ENCODE assay signal across 9 mouse cellular contexts in genomic region chr1:189927644-189928043, GRCm38 (mm10). TPM values are rescaled to one million over a fixed set of nuclear protein-coding genes. Genes with fewer than 3 reads are reported as not detected.
DNase-seq lines count a peak whose midpoint lies in the region; ATAC-seq and TF ChIP-seq lines count a peak whose summit lies in the region.
"Had no signal": no experiment of that assay in that cellular context is flagged by ENCODE, and none has a peak within 500 bp of the region (broad histone marks: within the 10 kb centered on the region; RNA-seq: fewer than 3 reads in every experiment).

No protein-coding gene starts in this region.

- no peak overlapping the region for H3K27ac ChIP-seq in spleen, adult 2 months (ENCODE audit: insufficient read depth, low read length)
- H3K27ac ChIP-seq in embryonic facial prominence, embryonic 11.5 days (replicated peaks; ENCODE audit: low read depth, low read length), result no peak overlapping the region
- H3K27ac ChIP-seq in heart, postnatal 0 days (ENCODE audit: low read depth), result peak overlapping the region; percentile 90

- ATAC-seq in embryonic facial prominence, embryonic 11.5 days (replicated peaks; ENCODE audit: insufficient number of reproducible peaks, low FRiP score, low TSS enrichment, low read depth), result 0 out of 2 replicates have a peak, but pooled peaks have one; percentile 73
- peak; percentile 56 for ATAC-seq in heart, postnatal 0 days (ENCODE audit: insufficient read depth, low read depth)

- peak; percentile 54; the same call in 1 of the 2 replicates for TF ChIP-seq CTCF in spleen, adult 2 months (IDR thresholded peaks at IDR 0.05; ENCODE audit: extremely low read depth, insufficient read depth, insufficient read length, insufficient replicate concordance)
- TF ChIP-seq CTCF in heart, postnatal 0 days (IDR thresholded peaks at IDR 0.05; ENCODE audit: low read depth), result peak; percentile 90

- no peaks in the 10 kb centered on the region for H3K36me3 ChIP-seq in spleen, adult 2 months (ENCODE audit: control insufficient read depth, insufficient read depth, low read length)
- H3K36me3 ChIP-seq in embryonic facial prominence, embryonic 11.5 days (replicated peaks; ENCODE audit: control insufficient read depth, insufficient read depth, low read depth, low read length), result no peaks in the 10 kb centered on the region
- no peaks in the 10 kb centered on the region for H3K36me3 ChIP-seq in heart, postnatal 0 days (replicated peaks; ENCODE audit: control insufficient read depth, insufficient read depth, low read length)
- H3K36me3 ChIP-seq in megakaryocyte, embryonic 14.5 days (replicated peaks; ENCODE audit: low read length), result no peaks in the 10 kb centered on the region

- no peaks in the 10 kb centered on the region; the same call in 1 of the 2 replicates for H3K4me1 ChIP-seq in spleen, adult 2 months (ENCODE audit: control insufficient read depth, insufficient read depth, insufficient read length)
- H3K4me1 ChIP-seq in embryonic facial prominence, embryonic 11.5 days (ENCODE audit: control insufficient read depth, insufficient read depth, low read length), result no peaks in the 10 kb centered on the region; the same call in 1 of the 2 replicates
- H3K4me1 ChIP-seq in heart, postnatal 0 days (ENCODE audit: control insufficient read depth, insufficient read depth), result peaks cover 16% of the 10 kb centered on the region; the same call in 1 of the 2 replicates
- H3K4me1 ChIP-seq in megakaryocyte, embryonic 14.5 days, result peaks cover 9% of the 10 kb centered on the region

- no peaks in the 10 kb centered on the region for H3K27me3 ChIP-seq in spleen, adult 2 months (ENCODE audit: control insufficient read depth, insufficient read depth, low read length)
- H3K27me3 ChIP-seq in embryonic facial prominence, embryonic 11.5 days (ENCODE audit: control insufficient read depth, insufficient read depth, low read length), result no peaks in the 10 kb centered on the region
- H3K27me3 ChIP-seq in heart, postnatal 0 days (ENCODE audit: control insufficient read depth, insufficient read depth, low read length), result no peaks in the 10 kb centered on the region
- peaks cover 2% of the 10 kb centered on the region for H3K27me3 ChIP-seq in megakaryocyte, embryonic 14.5 days (replicated peaks)

- no peak overlapping the region for H3K4me2 ChIP-seq in embryonic facial prominence, embryonic 11.5 days (ENCODE audit: low read depth, low read length)
- H3K4me2 ChIP-seq in heart, postnatal 0 days (ENCODE audit: low read depth, low read length), result no peak overlapping the region

- 7% methylated on average over 6 of the region's 6 CpGs for WGBS in spleen, adult 2 months
- 8% methylated on average over 6 of the region's 6 CpGs for WGBS in embryonic facial prominence, embryonic 11.5 days
- 7% methylated on average over 6 of the region's 6 CpGs for WGBS in heart, postnatal 0 days

- peak in 1 of 2 experiments; percentile 30 for DNase-seq in spleen, adult 2 months (ENCODE audit: low read depth in 1 of 2, low spot score in 2 of 2)
- DNase-seq in spleen, adult 12 weeks (ENCODE audit: low spot score), result no peak
- DNase-seq in adrenal gland, postnatal 25 days, result peak; percentile 65
- peak; percentile 82 for DNase-seq in embryonic facial prominence, embryonic 11.5 days (ENCODE audit: low spot score)
- peak; percentile 87 for DNase-seq in heart, postnatal 0 days (ENCODE audit: low spot score)
- peak; percentile 76 to 82 for DNase-seq in kidney, postnatal 36 days
- DNase-seq in thymus, postnatal 25 days, result peak; percentile 66

- TF ChIP-seq POLR2A in spleen, adult 2 months (IDR thresholded peaks at IDR 0.05; ENCODE audit: low read depth, low read length), result no peak

- no peak overlapping the region for H3K9ac ChIP-seq in embryonic facial prominence, embryonic 11.5 days (replicated peaks; ENCODE audit: low read length)
- no peak overlapping the region for H3K9ac ChIP-seq in heart, postnatal 0 days (replicated peaks; ENCODE audit: low read depth, low read length)

- no peak overlapping the region for H3K4me3 ChIP-seq in spleen, adult 2 months (ENCODE audit: extremely low read depth, insufficient read depth, insufficient read length)
- no peak overlapping the region for H3K4me3 ChIP-seq in embryonic facial prominence, embryonic 11.5 days (ENCODE audit: low read depth, low read length)
- no peak overlapping the region for H3K4me3 ChIP-seq in heart, postnatal 0 days (ENCODE audit: low read depth, low read length)
- H3K4me3 ChIP-seq in megakaryocyte, embryonic 14.5 days (replicated peaks), result peak overlapping the region; percentile 87
- H3K4me3 ChIP-seq: erythroblast, embryonic 14.5 days had no signal

- TF ChIP-seq EP300 in heart, postnatal 0 days (IDR thresholded peaks at IDR 0.05; ENCODE audit: low read depth), result no peak

- H3K9me3 ChIP-seq in embryonic facial prominence, embryonic 11.5 days (replicated peaks; ENCODE audit: control insufficient read depth, low read length), result no peaks in the 10 kb centered on the region
- no peaks in the 10 kb centered on the region for H3K9me3 ChIP-seq in heart, postnatal 0 days (replicated peaks; ENCODE audit: control insufficient read depth, low read length)
- H3K9me3 ChIP-seq in megakaryocyte, embryonic 14.5 days, result no peaks in the 10 kb centered on the region

RNA-seq across cellular contexts. Expression of gene Smyd2, which starts 5.5 kb away (rescaled TPM):
- 13.0 and 14.6 TPM in 2 replicates for polyA plus RNA-seq in spleen, adult 2 months (2012; rRNA removed)
- total RNA-seq in adrenal gland, postnatal 25 days (2021), result 74.5 and 80.8 TPM in 2 replicates
- polyA plus RNA-seq in embryonic facial prominence, embryonic 11.5 days (2014; fragmentation: Nextera tagmentation; extraction: Ambion mirVana), result 83.9 and 88.8 TPM in 2 replicates
- total RNA-seq in heart, postnatal 0 days (2014; rRNA removed; ENCODE audit: low replicate concordance), result 218 and 234 TPM in 2 replicates
- polyA plus RNA-seq in heart, postnatal 0 days (2015; fragmentation: Nextera tagmentation; extraction: Ambion mirVana), result 219 and 239 TPM in 2 replicates
- 8.2 and 15.2 TPM in 2 replicates for polyA plus RNA-seq in megakaryocyte, embryonic 14.5 days (2012; ENCODE audit: insufficient read depth, low replicate concordance)
